Mouse (Mus musculus): ENCODE results near the gene Kcnma1.

GRCm38 (mm10) chr14:24004471-24005271 lies 9.6 kb downstream of the Kcnma1 start:
- TF ChIP-seq POLR2A (IDR thresholded peaks at IDR 0.05; ENCODE audit: control insufficient read depth, low read depth, low read length) (no peak), CTCF (IDR thresholded peaks at IDR 0.05; ENCODE audit: control insufficient read depth, insufficient read depth, insufficient replicate concordance, low read depth, low read length) (no peak)

Measured in testis, adult 2 months (tissue).